Mouse (Mus musculus) adrenal gland, adult 18-20 months (tissue): Measurements from ENCODE around the gene Alppl2. TPM values are rescaled to one million over a fixed set of nuclear protein-coding genes. Genes with fewer than 3 reads are reported as not detected.

Experiments used
- DNase-seq, 2 experiments: peaks; one replicate each; pipeline ENCODE4 v3.0.0; 2021 to 2022; ENCODE audit warnings: low spot score in 2 of 2
- total RNA-seq, 2 experiments: library from RNA; stranded (reverse); gene quantifications; 1 replicate in 1 of 2; 2 replicates in 1 of 2; pipeline ENCODE4 v1.2.3; 2021

The Alppl2 gene
- total RNA-seq, 2 experiments from 2014 or later, result not detected

- no peak for DNase-seq
Observed at GRCm38 (mm10) chr1:87050700-87051099, 39.0 kb downstream of the Alppl2 start.

- no peak for DNase-seq
Observed at GRCm38 (mm10) chr1:87050072-87050471, 39.7 kb downstream of the Alppl2 start.

- peak; percentile 74 for DNase-seq
Observed at GRCm38 (mm10) chr1:87041814-87042438, 47.8 kb downstream of the Alppl2 start.

GRCm38 (mm10) chr1:87041119-87041518 lies 48.6 kb downstream of the Alppl2 start:
- peak; percentile 74 to 78 for DNase-seq

- DNase-seq, result no peak
Observed at GRCm38 (mm10) chr1:87038477-87039070, 51.2 kb downstream of the Alppl2 start.

Other genes with a start within 250 kb of the Alppl2 start
- not detected for gene Alpi, start 11.7 kb upstream of the Alppl2 start, total RNA-seq
- gene Akp3, start 35.0 kb upstream of the Alppl2 start, total RNA-seq, result not detected
- 1 to 10 TPM; 1.1 to 2.9 TPM for gene Ecel1, start 66.6 kb upstream of the Alppl2 start, total RNA-seq
- gene Prss56, start 93.4 kb upstream of the Alppl2 start, total RNA-seq, result not detected
- gene Chrnd, start 100.7 kb upstream of the Alppl2 start, total RNA-seq, result not detected
- not detected for gene Chrng, start 114.7 kb upstream of the Alppl2 start, total RNA-seq
- 10 to 100 TPM; 76.6 to 85.7 TPM for gene Eif4e2, start 124.0 kb upstream of the Alppl2 start, total RNA-seq
- gene Efhd1, start 174.4 kb upstream of the Alppl2 start, total RNA-seq, result 100 to 1,000 TPM; 329 to 423 TPM
- gene Gigyf2, start 237.1 kb upstream of the Alppl2 start, total RNA-seq, result 100 to 1,000 TPM in 1 of 2 experiments, 10 to 100 TPM in 1; 79.7 to 101 TPM